Mouse (Mus musculus) heart, adult 18-20 months (tissue): ENCODE results near the gene Iqsec3. TPM values are rescaled to one million over a fixed set of nuclear protein-coding genes. Genes with fewer than 3 reads are reported as not detected.

ENCODE experiments used
- DNase-seq, 2 experiments: peaks; one replicate each; pipeline ENCODE4 v3.0.0; 2021 to 2022; ENCODE audit warnings: mixed read lengths in 1 of 2
- total RNA-seq, 2 experiments: library from RNA; stranded (reverse); gene quantifications; 2 replicates each; pipeline ENCODE4 v1.2.3; 2021

The Iqsec3 gene
- total RNA-seq, 2 experiments from 2014 or later = 0.41 to 0.62 TPM

DNA sequence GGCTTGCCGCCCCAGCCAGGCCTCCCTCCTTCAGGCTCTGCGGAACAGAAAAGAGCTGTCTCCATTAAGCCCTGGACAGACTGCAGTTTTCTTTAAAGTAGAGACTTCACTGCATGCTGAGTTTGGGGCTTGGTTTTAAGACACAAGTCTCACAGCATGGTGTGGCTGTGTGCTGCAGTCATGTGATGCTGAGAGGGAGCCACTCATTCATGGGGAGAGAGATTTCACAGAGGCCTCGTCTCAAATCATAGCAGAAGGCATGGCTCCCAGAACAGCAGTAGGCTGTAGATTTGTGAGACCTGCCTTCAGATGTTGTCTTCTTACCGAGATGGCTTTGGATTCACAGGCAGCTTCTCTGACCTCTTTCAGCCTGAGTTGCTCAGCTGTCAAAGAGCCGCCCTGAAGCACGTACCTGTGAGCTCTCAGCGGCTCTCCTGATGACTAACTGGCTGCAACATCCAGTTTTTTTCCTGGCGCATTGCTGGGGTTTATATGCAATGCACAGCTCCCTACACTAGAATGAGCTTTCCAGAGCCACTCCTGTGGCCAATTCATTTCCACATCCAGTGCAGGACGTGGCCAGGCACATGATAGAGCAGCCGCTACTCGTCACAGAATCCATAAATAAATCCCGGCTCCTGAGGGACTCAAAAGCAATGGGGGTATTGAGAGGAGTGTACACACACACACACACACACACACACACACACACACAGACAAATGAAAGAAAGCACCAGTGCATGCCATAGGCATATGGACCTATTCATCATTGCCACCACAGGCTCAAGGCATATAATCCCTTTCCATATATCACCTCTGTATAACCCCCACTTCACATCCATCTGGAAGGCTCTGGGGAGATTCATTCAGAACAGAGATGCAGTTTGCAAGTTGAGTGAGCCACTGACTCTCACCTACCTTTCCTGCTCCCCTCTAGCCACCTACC lies 18.7 kb downstream of the Iqsec3 start:
- no peak for DNase-seq

DNA sequence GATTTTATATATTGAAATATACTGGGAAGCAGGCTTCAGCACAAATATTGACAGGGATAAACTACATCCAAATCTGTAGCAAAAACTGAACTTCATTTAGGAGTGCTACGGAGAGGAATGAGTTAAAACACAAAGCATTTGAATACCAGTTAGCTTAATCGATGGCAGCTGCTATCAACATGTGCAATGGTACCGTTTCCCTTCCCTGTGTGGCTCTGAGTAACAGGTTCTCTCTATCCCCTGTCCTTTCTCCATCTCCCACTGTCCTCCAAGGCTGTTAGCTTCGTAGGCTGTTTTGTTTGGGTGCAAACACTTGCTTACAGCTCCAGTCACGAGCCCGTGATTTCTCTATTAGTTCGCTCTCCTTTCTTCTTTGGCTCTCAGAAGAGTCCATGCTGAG lies 19.7 kb downstream of the Iqsec3 start:
- DNase-seq = no peak

DNA sequence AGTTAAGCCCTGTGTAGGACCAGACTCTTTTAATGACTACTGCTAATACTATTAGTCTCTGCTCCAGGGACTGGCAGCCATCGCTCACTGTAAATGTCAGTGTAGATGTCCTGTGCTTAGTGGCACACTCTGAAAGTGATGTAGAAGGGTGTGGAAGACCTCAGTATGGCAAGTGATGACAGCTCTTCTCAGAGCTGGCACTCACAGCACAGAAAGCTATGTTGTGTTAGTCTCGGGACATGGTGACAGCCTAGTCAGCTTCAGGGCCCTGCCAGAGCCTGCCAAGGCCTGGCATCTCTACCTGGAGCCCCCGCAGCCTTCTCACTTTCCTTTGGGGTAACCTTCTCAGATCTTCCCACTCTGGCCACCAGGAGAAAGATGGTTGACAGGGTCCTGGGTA lies 21.8 kb downstream of the Iqsec3 start:
- DNase-seq = peak; percentile 8 to 39

DNA sequence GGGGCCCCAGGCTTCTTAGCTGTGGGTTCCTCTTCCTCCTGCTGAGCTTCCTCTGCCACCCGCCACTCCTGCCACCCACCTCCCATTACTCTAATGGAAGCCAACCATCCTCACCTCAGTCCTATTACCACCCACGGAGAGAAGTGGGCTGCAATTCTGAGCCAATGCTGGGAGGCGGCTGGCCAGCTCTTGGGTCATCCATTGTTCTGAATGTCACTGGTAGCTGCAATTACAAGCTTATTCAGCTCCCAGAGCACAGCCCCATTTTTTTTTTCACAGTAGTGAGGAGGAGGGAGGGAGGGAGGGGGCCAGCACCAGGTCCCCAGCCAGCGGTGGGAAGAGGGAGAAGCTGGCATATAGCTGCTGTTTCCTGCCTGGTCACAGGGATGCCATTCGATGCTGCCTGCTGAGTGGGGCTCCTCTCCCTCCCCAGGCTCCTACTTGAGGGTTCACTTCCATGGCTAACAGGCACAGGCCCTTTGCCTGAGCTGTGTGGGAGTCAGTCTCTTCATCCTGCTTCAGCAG lies 32.7 kb downstream of the Iqsec3 start:
- no peak for DNase-seq

DNA sequence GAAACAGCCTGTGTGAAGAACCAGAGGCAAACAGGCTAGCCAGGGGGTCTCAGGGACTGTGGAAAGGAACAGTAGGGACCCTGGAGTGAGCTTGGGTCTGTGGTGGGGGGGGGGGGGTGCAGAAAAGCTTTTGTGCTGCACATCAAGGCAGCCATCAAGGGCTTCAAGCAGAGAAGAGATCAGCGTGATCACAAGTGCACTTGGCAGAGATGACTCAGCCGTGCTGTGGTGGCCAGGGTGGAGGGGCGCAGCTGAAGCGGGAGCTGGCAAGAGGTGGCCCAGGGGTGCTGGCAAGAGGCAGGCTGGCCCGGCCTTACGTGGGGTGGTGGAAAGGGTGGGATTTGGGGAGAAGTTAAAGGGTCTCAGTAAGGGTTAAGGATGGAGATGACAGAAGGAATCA lies 48.6 kb downstream of the Iqsec3 start:
- DNase-seq = no peak

DNA sequence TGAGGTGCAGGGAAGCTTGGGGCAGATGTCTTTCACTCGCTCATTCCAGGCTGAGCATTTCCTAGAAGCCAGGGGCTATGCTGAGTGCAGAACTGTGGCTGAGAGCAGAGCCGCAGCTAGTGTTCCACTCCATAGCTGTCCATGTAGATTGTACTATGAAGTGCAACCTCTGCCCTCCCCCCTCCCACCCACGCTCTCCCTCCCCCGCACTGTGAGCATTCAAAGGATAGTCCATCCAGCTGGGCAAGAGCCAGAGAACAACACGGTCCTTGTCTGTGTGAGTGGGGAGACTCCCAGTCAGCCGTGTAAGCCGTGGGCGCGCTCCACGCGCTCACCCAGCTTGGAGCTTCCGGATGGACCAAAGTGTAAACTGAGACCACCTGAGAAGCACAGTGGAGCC lies 49.1 kb downstream of the Iqsec3 start:
- no peak for DNase-seq

DNA sequence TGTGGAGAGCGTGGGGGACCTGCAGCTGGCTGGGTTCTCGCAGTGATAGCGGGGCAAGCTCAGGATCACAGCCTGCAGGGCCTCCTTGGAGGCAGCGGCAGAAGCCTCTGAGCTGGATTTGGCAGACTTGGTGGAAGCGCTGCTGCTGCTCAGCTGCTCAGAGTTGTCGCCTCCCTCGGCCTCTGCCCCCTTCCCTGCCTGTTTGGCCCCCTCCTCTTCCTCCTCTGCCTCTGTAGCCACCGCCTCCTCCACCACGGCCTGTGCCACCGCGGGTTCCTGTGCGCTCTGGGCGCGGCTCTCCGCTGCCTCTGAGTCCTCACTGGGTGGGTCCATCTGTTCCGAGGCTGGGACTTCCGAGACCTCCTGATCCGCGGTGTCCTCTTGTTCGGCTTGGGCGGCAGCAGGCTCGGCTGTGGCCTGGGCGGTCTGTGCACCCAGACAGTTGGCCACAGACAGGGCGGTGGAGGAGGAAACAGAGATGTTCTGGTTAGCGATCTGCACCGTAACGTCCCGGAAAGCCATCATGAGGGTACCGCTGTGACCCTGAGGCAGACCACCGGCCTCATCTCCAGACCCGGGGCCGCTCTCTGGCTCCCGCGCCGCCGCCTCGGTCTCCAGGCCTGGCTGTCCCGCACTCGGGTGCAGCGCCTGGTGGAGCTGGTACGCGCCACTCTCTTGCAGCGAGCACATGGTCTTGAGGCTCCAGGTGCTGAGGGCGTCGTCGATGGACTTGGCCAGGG lies 60.8 kb downstream of the Iqsec3 start:
- peak; percentile 9 to 11 for DNase-seq

DNA sequence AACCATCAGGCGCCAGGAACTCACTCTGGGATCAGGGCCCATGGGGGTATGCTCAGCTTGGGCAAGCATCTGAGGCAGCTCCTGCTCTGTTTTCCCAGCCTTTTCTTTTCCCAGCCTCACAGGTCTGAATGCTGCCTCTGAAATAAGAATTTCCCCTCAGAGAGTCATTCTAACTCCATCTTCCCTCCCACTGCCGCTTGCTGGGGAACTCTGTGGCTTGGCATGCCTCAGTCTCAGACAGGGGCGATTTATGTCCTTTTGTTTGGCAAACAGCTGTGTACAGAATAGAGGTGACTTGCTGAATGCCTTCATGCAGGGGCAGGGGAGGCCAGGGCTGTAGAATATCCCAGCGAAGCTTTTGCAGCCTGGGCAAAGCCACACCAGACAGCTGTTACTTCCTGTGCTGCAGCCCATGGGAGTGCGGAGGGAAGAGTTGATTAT lies 65.9 kb downstream of the Iqsec3 start:
- no peak for DNase-seq

DNA sequence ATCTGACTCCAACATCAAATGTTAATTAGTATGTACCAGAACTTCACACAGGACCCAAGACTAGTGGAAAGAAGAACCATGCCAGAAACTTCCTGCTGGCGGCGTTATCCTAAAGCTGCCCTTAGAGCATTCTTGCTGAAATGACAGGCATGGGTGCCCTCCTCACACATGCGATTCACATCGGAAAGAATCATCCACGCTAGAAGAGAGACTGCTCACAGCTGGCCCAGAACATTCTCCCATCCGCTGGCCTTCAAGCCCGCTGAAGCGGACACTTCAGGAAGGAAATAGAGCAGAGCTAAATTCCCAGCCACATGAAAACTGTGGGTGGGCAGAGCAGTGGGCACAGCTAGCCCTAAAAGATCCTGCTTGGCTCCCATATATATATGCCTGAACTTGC lies 68.2 kb downstream of the Iqsec3 start:
- no peak for DNase-seq

DNA sequence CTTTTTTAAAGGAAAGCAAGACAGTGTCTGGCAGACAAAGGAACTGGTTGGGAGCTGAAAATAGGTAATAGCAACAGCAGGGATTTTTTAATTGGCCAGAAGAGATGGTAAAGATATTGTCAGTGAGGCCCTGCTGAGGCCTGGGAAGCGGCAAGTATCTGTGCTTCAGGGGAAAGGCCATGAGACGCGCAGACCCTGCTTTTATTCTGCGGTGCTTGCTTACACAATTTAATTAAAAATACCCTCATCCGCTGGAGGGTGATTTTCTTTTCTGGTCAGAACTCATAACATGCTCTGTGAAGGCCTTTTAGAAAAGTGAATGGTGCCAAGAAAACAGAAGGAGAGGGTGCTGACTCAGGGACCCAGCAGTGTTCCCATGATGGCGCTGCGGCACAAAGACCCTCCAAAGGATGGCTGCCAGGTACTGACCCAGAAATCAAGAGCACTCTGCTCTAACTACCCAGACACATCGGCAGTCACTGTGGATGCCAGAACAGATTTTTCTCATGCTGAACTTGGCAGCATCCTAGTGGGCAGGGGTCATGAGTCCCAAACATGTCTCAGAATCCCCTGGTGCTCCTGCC lies 70.7 kb downstream of the Iqsec3 start:
- no peak for DNase-seq

DNA sequence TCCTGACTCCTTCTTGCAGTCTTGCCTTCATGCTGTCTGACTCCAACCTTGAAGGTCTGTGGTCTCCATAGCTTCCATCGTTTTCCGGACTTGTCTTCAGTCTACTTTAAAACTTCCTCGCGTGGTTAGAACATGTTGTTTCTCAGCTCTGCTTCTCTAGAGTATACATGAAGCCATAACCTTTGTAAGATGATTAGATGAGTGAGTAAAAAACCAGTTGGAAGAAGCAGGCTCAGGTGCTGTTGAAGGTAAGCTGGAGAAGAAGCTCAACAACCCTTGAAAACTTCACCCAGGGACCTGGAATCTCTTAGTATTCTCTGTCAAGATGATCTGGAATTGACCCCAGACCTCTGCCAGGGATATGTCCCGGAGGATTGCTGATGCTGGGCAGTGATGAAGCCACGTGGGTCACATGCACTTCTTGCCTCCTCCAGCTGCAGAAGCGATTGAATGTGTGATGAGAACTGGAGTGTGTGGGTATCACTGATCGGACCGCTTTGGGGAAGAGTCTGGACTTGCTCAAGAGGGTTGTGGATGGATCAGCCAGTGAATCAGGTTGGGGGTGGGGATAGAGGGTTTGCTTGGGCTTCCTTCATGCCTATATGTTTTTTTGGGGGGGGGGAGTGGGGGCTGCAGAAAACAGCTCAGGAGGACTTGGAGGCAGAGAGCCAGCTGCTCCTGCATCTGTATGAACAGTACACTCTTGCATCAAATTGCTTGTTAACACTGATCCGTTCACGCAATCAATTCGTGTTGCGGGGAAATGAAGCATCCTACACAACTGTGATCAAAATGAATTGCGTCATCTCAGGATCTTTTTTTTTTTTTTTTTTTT lies 71.4 kb downstream of the Iqsec3 start:
- no peak for DNase-seq

DNA sequence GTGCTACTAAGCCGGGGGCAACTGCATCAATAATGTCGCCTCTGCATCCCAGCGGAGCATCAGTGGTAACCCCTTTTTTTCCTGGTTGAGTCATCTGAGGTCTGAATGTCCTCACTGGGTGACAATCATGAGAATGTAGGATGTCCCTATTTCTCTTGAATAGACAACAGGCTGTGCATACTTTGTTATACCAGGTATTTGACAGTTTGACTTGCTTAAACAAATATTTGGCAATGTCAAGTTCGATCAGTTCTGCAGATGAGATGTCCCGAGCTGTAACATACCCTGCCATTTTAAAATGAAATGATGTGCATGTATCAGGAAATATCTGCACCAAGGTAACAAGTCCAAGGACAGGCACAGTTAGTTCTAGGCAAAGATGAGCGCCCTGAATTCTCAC lies 72.3 kb downstream of the Iqsec3 start:
- DNase-seq = no peak

DNA sequence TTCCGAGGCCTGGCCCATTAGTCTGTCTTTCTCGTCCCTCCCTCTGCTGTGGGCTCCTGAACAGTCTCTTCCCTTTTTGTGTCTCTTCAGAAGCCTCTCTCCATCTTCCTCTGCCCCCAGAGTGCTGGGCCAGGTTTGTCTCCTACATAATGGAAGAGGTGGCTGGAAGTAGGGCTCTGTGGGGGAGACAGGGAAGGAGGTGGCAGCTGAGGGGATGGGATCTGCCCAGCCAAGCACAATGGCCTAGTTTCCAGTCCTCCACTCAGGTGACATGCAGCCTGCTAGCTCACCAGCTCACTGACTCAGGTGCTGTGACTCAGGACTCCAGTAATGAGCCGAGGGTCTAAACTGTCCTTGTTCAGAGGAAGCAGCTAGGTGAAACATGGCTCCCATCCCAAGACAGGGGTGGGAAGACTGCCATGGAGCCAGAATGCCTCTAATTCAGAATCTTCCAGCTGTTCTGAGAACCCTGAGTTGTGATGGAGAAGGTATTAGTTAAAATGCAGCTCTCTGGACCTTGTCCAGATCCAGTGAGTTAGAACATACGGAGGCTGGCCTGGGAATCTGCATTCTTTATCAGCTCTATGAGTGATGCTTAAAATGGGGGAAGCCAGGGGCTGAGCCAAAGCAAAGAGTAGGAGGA lies 80.7 kb downstream of the Iqsec3 start:
- DNase-seq = no peak

DNA sequence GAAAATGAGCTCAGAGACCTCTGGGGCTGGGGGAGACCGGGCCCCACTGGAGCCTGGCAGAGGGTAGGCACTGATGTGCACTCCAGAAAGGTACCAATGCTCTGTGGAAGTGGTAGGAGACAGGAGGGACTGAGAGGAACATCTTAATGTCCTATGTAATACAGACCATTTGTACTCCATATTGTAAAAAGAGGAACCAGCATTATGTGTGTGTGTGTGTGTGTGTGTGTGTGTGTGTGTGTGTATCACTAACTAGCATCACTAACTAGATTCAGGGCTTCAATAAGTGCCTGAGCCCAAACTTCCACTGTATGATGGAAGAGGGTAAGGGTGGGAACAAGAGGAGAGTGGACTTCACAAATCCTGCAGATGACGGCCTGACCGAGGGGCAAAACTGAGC lies 88.1 kb downstream of the Iqsec3 start:
- DNase-seq = no peak

DNA sequence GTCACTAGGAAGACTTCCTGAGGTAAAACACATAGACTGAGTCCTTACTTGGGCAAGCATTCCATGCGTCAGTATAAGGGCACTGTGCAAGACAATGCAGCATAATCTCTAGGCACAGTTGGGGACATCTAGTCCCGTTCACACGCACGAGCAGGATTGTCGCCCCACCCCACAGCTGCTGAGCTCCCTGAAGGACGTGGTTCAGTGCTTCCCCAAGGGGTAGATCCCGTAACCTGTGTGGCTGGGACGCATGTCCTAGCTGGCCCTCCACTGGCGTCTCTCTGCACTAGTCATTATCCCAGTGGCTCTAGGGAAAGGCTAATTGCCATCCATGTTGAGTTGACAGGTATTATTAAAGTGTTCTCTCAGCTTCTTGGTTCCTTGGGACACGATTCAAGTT lies 91.4 kb downstream of the Iqsec3 start:
- peak; percentile 20 to 50 for DNase-seq

DNA sequence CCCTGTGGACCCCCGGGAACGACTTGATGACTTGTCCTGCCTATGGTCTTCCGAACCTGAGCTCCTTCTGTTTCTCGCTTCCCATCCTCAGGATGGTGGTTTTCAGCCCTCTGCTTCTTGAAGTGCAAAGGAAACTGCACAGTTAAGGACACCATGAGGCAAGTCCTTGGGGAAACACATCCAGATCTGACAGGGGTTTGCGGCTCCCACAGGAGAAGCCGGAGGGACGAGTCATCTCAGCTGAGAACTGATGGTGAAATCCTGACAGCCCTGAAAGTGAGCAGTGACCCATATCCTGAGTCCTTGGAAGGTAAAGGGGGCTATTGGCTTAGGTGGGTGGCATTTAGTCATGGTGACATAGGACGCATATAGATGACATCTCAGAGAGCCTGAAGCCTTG lies 92.9 kb downstream of the Iqsec3 start:
- peak in 1 of 2 experiments; percentile 27 for DNase-seq

DNA sequence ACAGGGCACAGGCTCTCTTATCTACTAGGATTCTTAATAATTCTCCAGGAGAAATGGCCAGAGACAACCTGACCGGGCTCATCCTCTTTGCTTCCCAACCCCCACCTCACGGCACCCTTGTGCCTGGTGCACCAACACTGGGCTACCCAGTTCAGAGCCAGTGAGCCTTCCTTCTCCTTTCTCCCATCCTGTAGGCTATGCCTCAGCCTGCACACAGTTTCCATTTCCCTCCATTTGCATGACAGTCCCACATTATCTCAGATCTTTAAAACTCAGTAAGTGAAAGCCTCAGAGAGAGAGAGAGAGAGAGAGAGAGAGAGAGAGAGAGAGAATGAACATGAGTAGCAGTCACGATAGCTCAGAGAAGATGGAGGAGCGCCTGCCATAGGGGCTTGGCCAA lies 95.2 kb downstream of the Iqsec3 start:
- no peak for DNase-seq

DNA sequence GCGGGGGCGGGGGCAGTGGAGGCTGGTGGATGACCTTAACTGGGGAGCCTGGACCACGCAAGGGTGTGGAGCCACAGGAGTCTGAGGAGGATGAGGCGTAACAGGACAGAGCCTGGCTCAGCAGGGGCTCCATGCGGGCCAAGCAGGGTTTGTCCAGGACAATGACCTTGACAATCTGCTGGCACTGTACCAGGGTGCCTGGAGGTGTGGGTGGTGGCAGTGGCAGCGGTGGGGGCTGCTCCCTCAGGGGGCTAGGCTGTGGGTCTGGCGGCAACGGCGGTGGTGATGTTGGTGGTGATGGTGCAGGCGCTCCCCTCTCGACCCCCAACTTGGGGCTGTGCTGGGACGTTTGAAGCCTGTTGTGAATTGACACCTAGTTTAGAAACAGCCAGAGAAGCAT lies 97.3 kb downstream of the Iqsec3 start:
- DNase-seq = no peak

DNA sequence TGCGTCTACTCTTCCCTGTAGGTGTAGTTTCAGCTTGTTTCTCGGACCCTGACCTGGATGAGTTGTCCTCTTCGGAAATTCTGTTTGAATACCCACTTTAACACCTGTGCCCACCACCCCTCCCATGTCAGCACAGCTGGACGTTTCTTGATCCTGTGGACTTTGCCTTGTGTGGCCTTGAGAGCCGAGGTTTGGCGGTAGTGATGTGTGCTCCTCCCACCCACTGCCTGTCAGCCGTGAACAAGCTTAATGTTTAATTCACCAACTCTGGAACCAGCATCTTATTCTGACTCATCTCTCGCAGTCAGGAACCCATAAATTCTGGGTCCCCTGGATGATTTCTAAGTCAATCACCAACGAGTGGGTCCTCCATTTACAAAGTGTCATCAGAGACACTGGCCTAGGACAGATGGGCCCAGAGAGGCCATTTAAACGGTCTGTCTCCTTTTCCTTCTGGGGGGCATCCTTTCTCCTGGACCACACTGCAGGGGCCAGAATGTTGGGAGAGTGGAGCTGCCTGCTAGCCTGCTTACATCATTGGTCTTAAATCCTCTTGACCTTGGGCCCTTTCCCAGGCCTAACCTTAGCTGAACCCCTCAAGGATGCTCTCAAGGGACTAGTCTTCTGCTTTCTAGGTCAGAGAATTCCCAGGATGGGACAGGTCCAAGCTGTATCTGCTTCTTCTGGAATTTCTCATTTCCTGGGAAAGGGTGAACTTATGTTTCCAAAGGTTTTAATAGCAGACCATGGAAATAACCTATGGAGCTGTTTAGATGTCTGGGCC lies 102.1 kb downstream of the Iqsec3 start:
- DNase-seq = peak; percentile 35 to 60

DNA sequence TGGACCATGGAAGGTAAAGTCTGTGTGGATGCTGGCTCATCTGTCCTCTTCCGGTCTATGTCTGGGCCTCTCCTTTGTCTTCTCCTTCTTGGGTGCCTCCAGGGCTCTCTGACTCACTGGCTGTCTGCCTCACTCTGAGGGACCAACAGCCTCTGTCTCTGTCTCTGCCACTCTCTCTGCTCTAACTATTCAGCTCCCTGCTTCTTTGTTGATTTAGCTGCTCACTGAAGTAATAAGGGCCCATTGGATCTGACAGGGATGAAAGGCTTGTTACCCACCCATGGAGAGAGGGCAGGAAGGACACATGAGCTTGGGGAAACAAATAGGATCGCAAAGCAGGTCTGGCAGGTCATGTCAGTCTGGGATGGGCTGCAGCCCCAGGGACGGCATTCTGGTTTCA lies 106.4 kb downstream of the Iqsec3 start:
- DNase-seq = no peak

DNA sequence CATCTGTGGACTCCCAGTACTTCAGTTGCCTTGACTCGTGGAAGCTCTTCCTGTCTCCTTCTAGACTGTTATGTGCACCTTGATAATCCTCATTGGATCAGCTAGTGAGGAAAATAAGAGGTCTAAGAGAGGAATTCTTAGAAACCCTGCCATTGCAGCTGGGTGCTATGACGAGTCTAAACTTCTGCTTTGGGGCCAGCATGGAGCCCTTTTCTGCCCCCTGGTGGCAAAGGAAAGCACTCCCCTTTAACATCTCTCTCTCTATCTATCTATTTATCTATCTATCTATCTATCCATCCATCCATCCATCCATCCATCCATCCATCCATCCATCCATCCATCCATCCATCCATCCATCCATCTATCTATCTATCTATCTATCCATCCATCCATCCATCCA lies 106.9 kb downstream of the Iqsec3 start:
- peak; percentile 22 to 36 for DNase-seq
